Mouse (Mus musculus): ENCODE measurements at regions not wholly inside any gene's neighbourhood (a gene's known extent, or its start where the extent isn't known, plus 50 kb on each side); places are given as distances from the start of the nearest gene placed in this dataset.

GRCm38 (mm10) chr1:33058010-33058409 lies 510.9 kb upstream of the Gm5415 start:
- no peak for DNase-seq (ENCODE audit: extremely low spot score in 1 of 2, low spot score in 1 of 2)

- DNase-seq (ENCODE audit: extremely low spot score in 1 of 2, low spot score in 1 of 2) = no peak
Measured at GRCm38 (mm10) chr1:33044388-33044787, 497.3 kb upstream of the Gm5415 start.

GRCm38 (mm10) chr1:33042424-33042823 lies 495.3 kb upstream of the Gm5415 start:
- no peak for DNase-seq (ENCODE audit: extremely low spot score in 1 of 2, low spot score in 1 of 2)

GRCm38 (mm10) chr1:33040740-33041139 lies 493.6 kb upstream of the Gm5415 start:
- no peak for DNase-seq (ENCODE audit: extremely low spot score in 1 of 2, low spot score in 1 of 2)

- no peak for DNase-seq (ENCODE audit: extremely low spot score in 1 of 2, low spot score in 1 of 2)
Measured at GRCm38 (mm10) chr1:33031991-33032390, 484.9 kb upstream of the Gm5415 start.

- no peak for DNase-seq (ENCODE audit: extremely low spot score in 1 of 2, low spot score in 1 of 2)
Measured at GRCm38 (mm10) chr1:33026683-33027415, 479.8 kb upstream of the Gm5415 start.

GRCm38 (mm10) chr1:33025379-33025778 lies 478.3 kb upstream of the Gm5415 start:
- no peak for DNase-seq (ENCODE audit: extremely low spot score in 1 of 2, low spot score in 1 of 2)

- no peak for DNase-seq (ENCODE audit: extremely low spot score in 1 of 2, low spot score in 1 of 2)
Measured at GRCm38 (mm10) chr1:33022852-33023251, 475.8 kb upstream of the Gm5415 start.

GRCm38 (mm10) chr1:33003992-33004391 lies 456.9 kb upstream of the Gm5415 start:
- DNase-seq (ENCODE audit: extremely low spot score in 1 of 2, low spot score in 1 of 2) = no peak

- DNase-seq (ENCODE audit: extremely low spot score in 1 of 2, low spot score in 1 of 2) = peak in 1 of 2 experiments; percentile 29
Measured at GRCm38 (mm10) chr1:32964957-32965356, 417.9 kb upstream of the Gm5415 start.

- peak; percentile 7 to 10 for DNase-seq (ENCODE audit: extremely low spot score in 1 of 2, low spot score in 1 of 2)
Measured at GRCm38 (mm10) chr1:32959316-32959715, 412.2 kb upstream of the Gm5415 start.

GRCm38 (mm10) chr1:32946254-32946653 lies 399.2 kb upstream of the Gm5415 start:
- DNase-seq (ENCODE audit: extremely low spot score in 1 of 2, low spot score in 1 of 2) = no peak

GRCm38 (mm10) chr1:32930381-32930780 lies 383.3 kb upstream of the Gm5415 start:
- DNase-seq (ENCODE audit: extremely low spot score in 1 of 2, low spot score in 1 of 2) = no peak

- DNase-seq (ENCODE audit: extremely low spot score in 1 of 2, low spot score in 1 of 2) = no peak
Measured at GRCm38 (mm10) chr1:32902437-32902836, 355.3 kb upstream of the Gm5415 start.

GRCm38 (mm10) chr1:32887728-32888127 lies 340.6 kb upstream of the Gm5415 start:
- no peak for DNase-seq (ENCODE audit: extremely low spot score in 1 of 2, low spot score in 1 of 2)

GRCm38 (mm10) chr1:32872920-32873319 lies 325.8 kb upstream of the Gm5415 start:
- peak in 1 of 2 experiments; percentile 3 for DNase-seq (ENCODE audit: extremely low spot score in 1 of 2, low spot score in 1 of 2)

- DNase-seq (ENCODE audit: extremely low spot score in 1 of 2, low spot score in 1 of 2) = no peak
Measured at GRCm38 (mm10) chr1:32866111-32866510, 319.0 kb upstream of the Gm5415 start.

- DNase-seq (ENCODE audit: extremely low spot score in 1 of 2, low spot score in 1 of 2) = no peak
Measured at GRCm38 (mm10) chr1:32858040-32858439, 310.9 kb upstream of the Gm5415 start.

All from layer of hippocampus, postnatal 25 days (tissue).